ENCODE assay signal across 9 mouse cellular contexts in genomic region chr4:41760911-41761310, GRCm38 (mm10). TPM values are rescaled to one million over a fixed set of nuclear protein-coding genes. Genes with fewer than 3 reads are reported as not detected.
DNase-seq lines count a peak whose midpoint lies in the region; ATAC-seq and TF ChIP-seq lines count a peak whose summit lies in the region.
"Had no signal": no experiment of that assay in that cellular context is flagged by ENCODE, and none has a peak within 500 bp of the region (broad histone marks: within the 10 kb centered on the region; RNA-seq: fewer than 3 reads in every experiment).

No protein-coding gene starts in this region.

- H3K27me3 ChIP-seq in erythroblast, embryonic 14.5 days (ENCODE audit: control insufficient read depth), result no peaks in the 10 kb centered on the region
- no peaks in the 10 kb centered on the region for H3K27me3 ChIP-seq in neural tube, embryonic 11.5 days (ENCODE audit: control insufficient read depth, insufficient read depth, low read length)
- no peaks in the 10 kb centered on the region for H3K27me3 ChIP-seq in limb, embryonic 14.5 days (ENCODE audit: control insufficient read depth, insufficient read depth, low read length)
- H3K27me3 ChIP-seq in stomach, embryonic 15.5 days (replicated peaks), result no peaks in the 10 kb centered on the region

- 78% methylated on average over 4 of the region's 4 CpGs for WGBS in neural tube, embryonic 11.5 days
- 27% methylated on average over 4 of the region's 4 CpGs for WGBS in limb, embryonic 14.5 days
- 64% methylated on average over 4 of the region's 4 CpGs for WGBS in stomach, embryonic 15.5 days

- H3K4me1 ChIP-seq in erythroblast, embryonic 14.5 days (ENCODE audit: control insufficient read depth), result peaks cover 22% of the 10 kb centered on the region
- peaks cover 16% of the 10 kb centered on the region for H3K4me1 ChIP-seq in neural tube, embryonic 11.5 days (ENCODE audit: control insufficient read depth, insufficient read depth, low read length)
- H3K4me1 ChIP-seq in limb, embryonic 14.5 days (ENCODE audit: control insufficient read depth, insufficient read depth, low read length), result peaks cover 26% of the 10 kb centered on the region
- H3K4me1 ChIP-seq in stomach, embryonic 15.5 days, result peaks cover 39% of the 10 kb centered on the region

- no peak for ATAC-seq in erythroblast, adult 5-6 weeks (replicated peaks; ENCODE audit: low FRiP score, poor library complexity, severe bottlenecking)
- no peak; the same call in 1 of the 2 replicates for ATAC-seq in neural tube, embryonic 11.5 days (ENCODE audit: insufficient read depth, low FRiP score, low TSS enrichment)
- ATAC-seq in limb, embryonic 14.5 days (ENCODE audit: low FRiP score, low read depth), result no peak
- ATAC-seq in stomach, embryonic 15.5 days (ENCODE audit: insufficient read depth, low FRiP score, low read depth), result no peak

- peak overlapping the region; percentile 53 for H3K4me2 ChIP-seq in neural tube, embryonic 11.5 days (ENCODE audit: low read depth)
- H3K4me2 ChIP-seq in limb, embryonic 14.5 days (replicated peaks; ENCODE audit: low read depth, low read length, severe bottlenecking), result peak overlapping the region; percentile 76
- peak overlapping the region; percentile 61 for H3K4me2 ChIP-seq in stomach, embryonic 15.5 days

- TF ChIP-seq POLR2A in limb, embryonic 14.5 days (IDR thresholded peaks at IDR 0.05; ENCODE audit: borderline replicate concordance, extremely low read depth, insufficient read depth, insufficient read length), result no peak

- H3K36me3 ChIP-seq in erythroblast, embryonic 14.5 days (ENCODE audit: control insufficient read depth), result peaks cover 19% of the 10 kb centered on the region
- H3K36me3 ChIP-seq in neural tube, embryonic 11.5 days (ENCODE audit: control insufficient read depth, insufficient read depth, low read length), result no peaks in the 10 kb centered on the region; the same call in 1 of the 2 replicates
- H3K36me3 ChIP-seq in limb, embryonic 14.5 days (ENCODE audit: control insufficient read depth, insufficient read depth, low read length), result peaks cover 20% of the 10 kb centered on the region; the same call in 1 of the 2 replicates
- H3K36me3 ChIP-seq in stomach, embryonic 15.5 days, result no peaks in the 10 kb centered on the region

- DNase-seq in neural tube, embryonic 11.5 days (ENCODE audit: low spot score), result no peak
- no peak for DNase-seq in neural tube, embryonic 10.5 days (ENCODE audit: extremely low spot score, low spot score)
- DNase-seq in limb, embryonic 14.5 days (ENCODE audit: low spot score), result peak; percentile 22
- no peak for DNase-seq in cerebellum, postnatal 36 days
- no peak for DNase-seq in thymus, postnatal 36 days

- H3K27ac ChIP-seq in neural tube, embryonic 11.5 days (ENCODE audit: low read depth, low read length), result peak overlapping the region; percentile 27
- H3K27ac ChIP-seq in limb, embryonic 14.5 days (replicated peaks; ENCODE audit: low read depth, low read length), result peak overlapping the region; percentile 93
- peak overlapping the region; percentile 93 for H3K27ac ChIP-seq in stomach, embryonic 15.5 days

- H3K9ac ChIP-seq in neural tube, embryonic 11.5 days (ENCODE audit: low read length), result peak overlapping the region; percentile 45; the same call in 1 of the 2 replicates
- H3K9ac ChIP-seq in limb, embryonic 14.5 days (ENCODE audit: low read depth, low read length, severe bottlenecking), result peak overlapping the region; percentile 68
- H3K9ac ChIP-seq in stomach, embryonic 15.5 days, result peak overlapping the region; percentile 52; the same call in 1 of the 2 replicates

- peak overlapping the region; percentile 43 for H3K4me3 ChIP-seq in erythroblast, embryonic 14.5 days (replicated peaks)
- peak overlapping the region; percentile 40 for H3K4me3 ChIP-seq in neural tube, embryonic 11.5 days (ENCODE audit: low read depth, low read length)
- peak overlapping the region; percentile 66 for H3K4me3 ChIP-seq in limb, embryonic 14.5 days (replicated peaks; ENCODE audit: low read length)
- H3K4me3 ChIP-seq in stomach, embryonic 15.5 days (replicated peaks), result peak overlapping the region; percentile 54

- H3K9me3 ChIP-seq in erythroblast, embryonic 14.5 days (ENCODE audit: control insufficient read depth, low read length), result no peaks in the 10 kb centered on the region
- H3K9me3 ChIP-seq in neural tube, embryonic 11.5 days (ENCODE audit: control insufficient read depth, low read length), result no peaks in the 10 kb centered on the region
- H3K9me3 ChIP-seq in limb, embryonic 14.5 days (ENCODE audit: control insufficient read depth, low read length), result no peaks in the 10 kb centered on the region
- H3K9me3 ChIP-seq in stomach, embryonic 15.5 days, result no peaks in the 10 kb centered on the region

RNA-seq across cellular contexts. Expression of gene Sigmar1, which starts 5.0 kb away (rescaled TPM):
- 1.1 and 1.3 TPM in 2 replicates for polyA plus RNA-seq in erythroblast, embryonic 14.5 days (2012)
- 1.7 and 14.8 TPM in 2 replicates for total RNA-seq in erythroblast, adult 5-6 weeks (2015; ENCODE audit: low replicate concordance)
- 7.2 and 9.6 TPM in 2 replicates for total RNA-seq in erythroblast, adult 5-6 weeks (2017; ENCODE audit: low replicate concordance)
- polyA plus RNA-seq in neural tube, embryonic 11.5 days (2014; fragmentation: Nextera tagmentation; extraction: Ambion mirVana), result 77.8 and 83.7 TPM in 2 replicates
- 79.2 and 91.4 TPM in 2 replicates for polyA plus RNA-seq in limb, embryonic 14.5 days (2012; rRNA removed)
- 85.3 and 88.9 TPM in 2 replicates for polyA plus RNA-seq in limb, embryonic 14.5 days (2014; fragmentation: Nextera tagmentation; extraction: Ambion mirVana)
- polyA plus RNA-seq in stomach, embryonic 15.5 days (2015; fragmentation: Nextera tagmentation; extraction: Ambion mirVana), result 81.6 and 82.2 TPM in 2 replicates

RNA-seq across cellular contexts. Expression of gene Galt, which starts 5.9 kb away (rescaled TPM):
- 0.87 and 2.4 TPM in 2 replicates for polyA plus RNA-seq in erythroblast, embryonic 14.5 days (2012)
- 4.0 and 5.0 TPM in 2 replicates for total RNA-seq in erythroblast, adult 5-6 weeks (2015; ENCODE audit: low replicate concordance)
- 1.3 and 2.1 TPM in 2 replicates for total RNA-seq in erythroblast, adult 5-6 weeks (2017; ENCODE audit: low replicate concordance)
- polyA plus RNA-seq in neural tube, embryonic 11.5 days (2014; fragmentation: Nextera tagmentation; extraction: Ambion mirVana), result 22.7 and 25.3 TPM in 2 replicates
- 83.3 and 119 TPM in 2 replicates for polyA plus RNA-seq in limb, embryonic 14.5 days (2012; rRNA removed)
- 39.5 and 43.6 TPM in 2 replicates for polyA plus RNA-seq in limb, embryonic 14.5 days (2014; fragmentation: Nextera tagmentation; extraction: Ambion mirVana)
- polyA plus RNA-seq in stomach, embryonic 15.5 days (2015; fragmentation: Nextera tagmentation; extraction: Ambion mirVana), result 39.6 and 47.9 TPM in 2 replicates

RNA-seq across cellular contexts. Expression of gene Ccl27a, which starts 13.1 kb away (rescaled TPM):
- 1.0 and 1.3 TPM in 2 replicates for polyA plus RNA-seq in erythroblast, embryonic 14.5 days (2012)
- 4.2 TPM in 1 of 2 replicates, not detected in the other for total RNA-seq in erythroblast, adult 5-6 weeks (2015; ENCODE audit: low replicate concordance)
- 3.2 and 3.9 TPM in 2 replicates for total RNA-seq in erythroblast, adult 5-6 weeks (2017; ENCODE audit: low replicate concordance)
- polyA plus RNA-seq in neural tube, embryonic 11.5 days (2014; fragmentation: Nextera tagmentation; extraction: Ambion mirVana), result 64.8 and 69.6 TPM in 2 replicates
- polyA plus RNA-seq in limb, embryonic 14.5 days (2012; rRNA removed), result 96.6 and 107 TPM in 2 replicates
- 44.9 and 50.9 TPM in 2 replicates for polyA plus RNA-seq in limb, embryonic 14.5 days (2014; fragmentation: Nextera tagmentation; extraction: Ambion mirVana)
- 31.5 and 33.7 TPM in 2 replicates for polyA plus RNA-seq in stomach, embryonic 15.5 days (2015; fragmentation: Nextera tagmentation; extraction: Ambion mirVana)

RNA-seq across cellular contexts. Expression of gene Arid3c, which starts 30.0 kb away (rescaled TPM):
- not detected in 2 replicates for polyA plus RNA-seq in erythroblast, embryonic 14.5 days (2012)
- total RNA-seq in erythroblast, adult 5-6 weeks (2015; ENCODE audit: low replicate concordance), result not detected in 2 replicates
- total RNA-seq in erythroblast, adult 5-6 weeks (2017; ENCODE audit: low replicate concordance), result not detected in 2 replicates
- 1.2 and 2.0 TPM in 2 replicates for polyA plus RNA-seq in neural tube, embryonic 11.5 days (2014; fragmentation: Nextera tagmentation; extraction: Ambion mirVana)
- polyA plus RNA-seq in limb, embryonic 14.5 days (2012; rRNA removed), result 0.09 and 0.20 TPM in 2 replicates
- 0.29 TPM in 1 of 2 replicates, not detected in the other for polyA plus RNA-seq in limb, embryonic 14.5 days (2014; fragmentation: Nextera tagmentation; extraction: Ambion mirVana)
- not detected in 2 replicates for polyA plus RNA-seq in stomach, embryonic 15.5 days (2015; fragmentation: Nextera tagmentation; extraction: Ambion mirVana)
- total RNA-seq: adrenal gland, postnatal 36 days had no signal

RNA-seq across cellular contexts. Expression of gene Dctn3, which starts 37.9 kb away (rescaled TPM):
- 23.8 and 38.0 TPM in 2 replicates for polyA plus RNA-seq in erythroblast, embryonic 14.5 days (2012)
- 22.8 and 26.7 TPM in 2 replicates for total RNA-seq in erythroblast, adult 5-6 weeks (2015; ENCODE audit: low replicate concordance)
- 30.0 and 37.1 TPM in 2 replicates for total RNA-seq in erythroblast, adult 5-6 weeks (2017; ENCODE audit: low replicate concordance)
- 171 and 180 TPM in 2 replicates for polyA plus RNA-seq in neural tube, embryonic 11.5 days (2014; fragmentation: Nextera tagmentation; extraction: Ambion mirVana)
- 64.2 and 70.1 TPM in 2 replicates for polyA plus RNA-seq in limb, embryonic 14.5 days (2012; rRNA removed)
- 99.1 and 101 TPM in 2 replicates for polyA plus RNA-seq in limb, embryonic 14.5 days (2014; fragmentation: Nextera tagmentation; extraction: Ambion mirVana)
- polyA plus RNA-seq in stomach, embryonic 15.5 days (2015; fragmentation: Nextera tagmentation; extraction: Ambion mirVana), result 124 and 130 TPM in 2 replicates

Comparison
In these comparisons a context has a peak if more than half of its experiments do, and no peak if none do; other contexts are left out.
1. H3K27ac ChIP-seq: peak in every context shown above with its lines; median percentile 93 in limb, embryonic 14.5 days; 93 in stomach, embryonic 15.5 days; 27 in neural tube, embryonic 11.5 days.
2. RNA of gene Sigmar1, which starts 5.0 kb away (polyA plus RNA-seq): 79.2 to 91.4 TPM in limb, embryonic 14.5 days, 77.8 to 83.7 TPM in neural tube, embryonic 11.5 days and 81.6 to 82.2 TPM in stomach, embryonic 15.5 days; 1.1 to 1.3 TPM in erythroblast, embryonic 14.5 days; every median in the first group is over 10 times any median in the second.
3. RNA of gene Ccl27a, which starts 13.1 kb away (polyA plus RNA-seq): 44.9 to 107 TPM in limb, embryonic 14.5 days, 64.8 to 69.6 TPM in neural tube, embryonic 11.5 days and 31.5 to 33.7 TPM in stomach, embryonic 15.5 days; 1.0 to 1.3 TPM in erythroblast, embryonic 14.5 days; every median in the first group is over 10 times any median in the second.
4. Peak in every context shown above with its lines, with median percentiles within 50 percentile points of each other: H3K4me3 ChIP-seq, H3K4me2 ChIP-seq and H3K9ac ChIP-seq.